Mouse (Mus musculus): Measurements from ENCODE around the gene Hydin.
"Not testable (repeated sequence)": the region's sequence is repeated elsewhere in the genome, so short reads cannot be mapped to it uniquely, and the experiment has no call there.

GRCm38 (mm10) chr8:110327120-110327519 lies 60.3 kb downstream of the Hydin start:
- TF ChIP-seq CTCF (IDR thresholded peaks at IDR 0.05; ENCODE audit: borderline replicate concordance, extremely low read depth, insufficient read depth, insufficient read length); POLR2A (IDR thresholded peaks at IDR 0.05; ENCODE audit: borderline replicate concordance, extremely low read depth, insufficient read depth, insufficient read length, poor library complexity, severe bottlenecking): not testable (repeated sequence)

Measured in brain, embryonic 14.5 days (tissue).